Mouse (Mus musculus): Measurements from ENCODE around the gene Adarb1. TPM values are rescaled to one million over a fixed set of nuclear protein-coding genes. Genes with fewer than 3 reads are reported as not detected.
A peak's percentile ranks its signal among the peaks of the same experiment; 100 is the strongest.

The Adarb1 gene
- polyA plus RNA-seq, 1 experiment from 2014 or later = 4.4 TPM

- H3K9ac ChIP-seq = peak overlapping the region; percentile 27; the same call in 1 of the 2 replicates
- 0 out of 2 replicates have a peak overlapping the region, but pooled peaks have one; percentile 19 for H3K27ac ChIP-seq
- no peaks in the 10 kb centered on the region; the same call in none of the 2 replicates for H3K9me3 ChIP-seq
- H3K4me1 ChIP-seq = peaks cover 31% of the 10 kb centered on the region
- 9% methylated on average over 23 of the region's 23 CpGs for WGBS
- peak overlapping the region; percentile 61 for H3K4me2 ChIP-seq
- peak; percentile 44; the same call in 1 of the 2 replicates for ATAC-seq (ENCODE audit: insufficient number of reproducible peaks, insufficient read depth, low FRiP score, low TSS enrichment, low read depth)
- peak overlapping the region; percentile 27 for H3K4me3 ChIP-seq
- 0 out of 2 replicates have a peak, but pooled peaks cover 7% of the 10 kb centered on the region for H3K27me3 ChIP-seq
- H3K36me3 ChIP-seq = no peaks in the 10 kb centered on the region
Observed at GRCm38 (mm10) chr10:77449315-77450158, 31.5 kb upstream of the Adarb1 start.

- peak overlapping the region; percentile 27 for H3K4me3 ChIP-seq
- WGBS = 62% methylated on average over 6 of the region's 6 CpGs
- H3K4me2 ChIP-seq = peak overlapping the region; percentile 61
Observed at GRCm38 (mm10) chr10:77448698-77449247, 30.7 kb upstream of the Adarb1 start.

GRCm38 (mm10) chr10:77448209-77448608 lies 30.1 kb upstream of the Adarb1 start:
- H3K27me3 ChIP-seq = 0 out of 2 replicates have a peak, but pooled peaks cover 7% of the 10 kb centered on the region
- peak overlapping the region; percentile 32; the same call in 1 of the 2 replicates for H3K9ac ChIP-seq
- H3K4me3 ChIP-seq = no peak overlapping the region
- H3K36me3 ChIP-seq = no peaks in the 10 kb centered on the region
- no peak overlapping the region for H3K27ac ChIP-seq
- 80% methylated on average over 7 of the region's 7 CpGs for WGBS
- no peak overlapping the region for H3K4me2 ChIP-seq
- peaks cover 31% of the 10 kb centered on the region for H3K4me1 ChIP-seq
- ATAC-seq (ENCODE audit: insufficient number of reproducible peaks, insufficient read depth, low FRiP score, low TSS enrichment, low read depth) = no peak
- H3K9me3 ChIP-seq = no peaks in the 10 kb centered on the region; the same call in none of the 2 replicates

More at GRCm38 (mm10) chr10:77448698-77449247, 30.7 kb upstream of the Adarb1 start:
- no peak overlapping the region; the same call in 1 of the 2 replicates for H3K9ac ChIP-seq
- H3K9me3 ChIP-seq = no peaks in the 10 kb centered on the region; the same call in none of the 2 replicates
- no peaks in the 10 kb centered on the region for H3K36me3 ChIP-seq
- 0 out of 2 replicates have a peak overlapping the region, but pooled peaks have one; percentile 19 for H3K27ac ChIP-seq
- H3K27me3 ChIP-seq = 0 out of 2 replicates have a peak, but pooled peaks cover 7% of the 10 kb centered on the region
- H3K4me1 ChIP-seq = peaks cover 31% of the 10 kb centered on the region
- no peak for ATAC-seq (ENCODE audit: insufficient number of reproducible peaks, insufficient read depth, low FRiP score, low TSS enrichment, low read depth)

- Histone ChIP-seq H3K4me2 (no peak overlapping the region), H3K4me1 (peaks cover 31% of the 10 kb centered on the region), H3K27ac (no peak overlapping the region), H3K36me3 (no peaks in the 10 kb centered on the region), H3K4me3 (no peak overlapping the region), H3K9me3 (no peaks in the 10 kb centered on the region; the same call in 1 of the 2 replicates), H3K27me3 (0 out of 2 replicates have a peak, but pooled peaks cover 7% of the 10 kb centered on the region), H3K9ac (no peak overlapping the region)
- ATAC-seq (ENCODE audit: insufficient number of reproducible peaks, insufficient read depth, low FRiP score, low TSS enrichment, low read depth) = no peak; the same call in 1 of the 2 replicates
- WGBS = 11% methylated on average over 2 of the region's 2 CpGs
Observed at GRCm38 (mm10) chr10:77447755-77448154, 29.7 kb upstream of the Adarb1 start.

GRCm38 (mm10) chr10:77442250-77442649 lies 24.2 kb upstream of the Adarb1 start:
- no peak overlapping the region for H3K27ac ChIP-seq
- no peaks in the 10 kb centered on the region for H3K36me3 ChIP-seq
- no peak overlapping the region for H3K9ac ChIP-seq
- no peaks in the 10 kb centered on the region; the same call in 1 of the 2 replicates for H3K9me3 ChIP-seq
- no peak overlapping the region for H3K4me2 ChIP-seq
- no peak for ATAC-seq (ENCODE audit: insufficient number of reproducible peaks, insufficient read depth, low FRiP score, low TSS enrichment, low read depth)
- H3K4me1 ChIP-seq = peaks cover 19% of the 10 kb centered on the region
- WGBS = 60% methylated on average over 4 of the region's 4 CpGs
- H3K27me3 ChIP-seq = no peaks in the 10 kb centered on the region
- no peak overlapping the region for H3K4me3 ChIP-seq

- Histone ChIP-seq H3K4me3 (no peak overlapping the region), H3K9ac (no peak overlapping the region), H3K4me1 (peaks cover 19% of the 10 kb centered on the region), H3K27ac (no peak overlapping the region), H3K36me3 (no peaks in the 10 kb centered on the region), H3K4me2 (no peak overlapping the region), H3K27me3 (no peaks in the 10 kb centered on the region), H3K9me3 (no peaks in the 10 kb centered on the region; the same call in 1 of the 2 replicates)
- 82% methylated on average over 3 of the region's 3 CpGs for WGBS
- ATAC-seq (ENCODE audit: insufficient number of reproducible peaks, insufficient read depth, low FRiP score, low TSS enrichment, low read depth) = no peak
Observed at GRCm38 (mm10) chr10:77441812-77442211, 23.7 kb upstream of the Adarb1 start.

GRCm38 (mm10) chr10:77440841-77441755 lies 23.0 kb upstream of the Adarb1 start:
- no peak for ATAC-seq (ENCODE audit: insufficient number of reproducible peaks, insufficient read depth, low FRiP score, low TSS enrichment, low read depth)
- H3K36me3 ChIP-seq = no peaks in the 10 kb centered on the region

GRCm38 (mm10) chr10:77440286-77440685 lies 22.2 kb upstream of the Adarb1 start:
- 35% methylated on average over 6 of the region's 6 CpGs for WGBS
- no peak overlapping the region for H3K9ac ChIP-seq
- no peak for ATAC-seq (ENCODE audit: insufficient number of reproducible peaks, insufficient read depth, low FRiP score, low TSS enrichment, low read depth)
- H3K27me3 ChIP-seq = no peaks in the 10 kb centered on the region
- no peaks in the 10 kb centered on the region for H3K36me3 ChIP-seq
- no peak overlapping the region for H3K27ac ChIP-seq
- H3K4me2 ChIP-seq = no peak overlapping the region
- H3K4me1 ChIP-seq = peaks cover 19% of the 10 kb centered on the region
- H3K9me3 ChIP-seq = no peaks in the 10 kb centered on the region; the same call in 1 of the 2 replicates
- no peak overlapping the region for H3K4me3 ChIP-seq

More at GRCm38 (mm10) chr10:77440841-77441755, 23.0 kb upstream of the Adarb1 start:
- H3K4me2 ChIP-seq = no peak overlapping the region
- 63% methylated on average over 19 of the region's 19 CpGs for WGBS
- no peak overlapping the region for H3K9ac ChIP-seq
- no peak overlapping the region for H3K27ac ChIP-seq
- no peaks in the 10 kb centered on the region; the same call in 1 of the 2 replicates for H3K9me3 ChIP-seq
- H3K4me1 ChIP-seq = peaks cover 19% of the 10 kb centered on the region
- no peaks in the 10 kb centered on the region for H3K27me3 ChIP-seq
- H3K4me3 ChIP-seq = no peak overlapping the region

GRCm38 (mm10) chr10:77439026-77439425 lies 21.0 kb upstream of the Adarb1 start:
- no peaks in the 10 kb centered on the region for H3K9me3 ChIP-seq
- peaks cover 30% of the 10 kb centered on the region for H3K4me1 ChIP-seq
- H3K4me2 ChIP-seq = no peak overlapping the region
- WGBS = 83% methylated on average over 3 of the region's 3 CpGs
- H3K27ac ChIP-seq = no peak overlapping the region
- H3K9ac ChIP-seq = no peak overlapping the region
- H3K27me3 ChIP-seq = no peaks in the 10 kb centered on the region
- no peak for ATAC-seq (ENCODE audit: insufficient number of reproducible peaks, insufficient read depth, low FRiP score, low TSS enrichment, low read depth)
- no peak overlapping the region for H3K4me3 ChIP-seq
- H3K36me3 ChIP-seq = no peaks in the 10 kb centered on the region

- H3K9ac ChIP-seq = no peak overlapping the region
- no peaks in the 10 kb centered on the region for H3K27me3 ChIP-seq
- ATAC-seq (ENCODE audit: insufficient number of reproducible peaks, insufficient read depth, low FRiP score, low TSS enrichment, low read depth) = no peak
- no peaks in the 10 kb centered on the region for H3K36me3 ChIP-seq
- no peak overlapping the region for H3K4me3 ChIP-seq
- no peak overlapping the region for H3K27ac ChIP-seq
- peaks cover 32% of the 10 kb centered on the region for H3K4me1 ChIP-seq
- no peak overlapping the region for H3K4me2 ChIP-seq
- WGBS = 54% methylated on average over 1 of the region's 1 CpGs
- no peaks in the 10 kb centered on the region for H3K9me3 ChIP-seq
Observed at GRCm38 (mm10) chr10:77438021-77438420, 20.0 kb upstream of the Adarb1 start.

- H3K27me3 ChIP-seq = no peaks in the 10 kb centered on the region
- no peak overlapping the region for H3K9ac ChIP-seq
- no peak overlapping the region for H3K27ac ChIP-seq
- no peaks in the 10 kb centered on the region for H3K36me3 ChIP-seq
- H3K4me2 ChIP-seq = no peak overlapping the region
- 59% methylated on average over 4 of the region's 4 CpGs for WGBS
- peaks cover 15% of the 10 kb centered on the region for H3K4me1 ChIP-seq
- no peak overlapping the region for H3K4me3 ChIP-seq
- ATAC-seq (ENCODE audit: insufficient number of reproducible peaks, insufficient read depth, low FRiP score, low TSS enrichment, low read depth) = no peak
- no peaks in the 10 kb centered on the region for H3K9me3 ChIP-seq
Observed at GRCm38 (mm10) chr10:77435343-77435742, 17.3 kb upstream of the Adarb1 start.
